Mouse (Mus musculus) right cerebral cortex, postnatal 4 days (tissue): ENCODE data around the gene Kifc5b.

ENCODE experiments used
- DNase-seq: peaks from one replicate; pipeline ENCODE4 v3.0.0-alpha.2; 2022

Gene Kifc5b

DNA sequence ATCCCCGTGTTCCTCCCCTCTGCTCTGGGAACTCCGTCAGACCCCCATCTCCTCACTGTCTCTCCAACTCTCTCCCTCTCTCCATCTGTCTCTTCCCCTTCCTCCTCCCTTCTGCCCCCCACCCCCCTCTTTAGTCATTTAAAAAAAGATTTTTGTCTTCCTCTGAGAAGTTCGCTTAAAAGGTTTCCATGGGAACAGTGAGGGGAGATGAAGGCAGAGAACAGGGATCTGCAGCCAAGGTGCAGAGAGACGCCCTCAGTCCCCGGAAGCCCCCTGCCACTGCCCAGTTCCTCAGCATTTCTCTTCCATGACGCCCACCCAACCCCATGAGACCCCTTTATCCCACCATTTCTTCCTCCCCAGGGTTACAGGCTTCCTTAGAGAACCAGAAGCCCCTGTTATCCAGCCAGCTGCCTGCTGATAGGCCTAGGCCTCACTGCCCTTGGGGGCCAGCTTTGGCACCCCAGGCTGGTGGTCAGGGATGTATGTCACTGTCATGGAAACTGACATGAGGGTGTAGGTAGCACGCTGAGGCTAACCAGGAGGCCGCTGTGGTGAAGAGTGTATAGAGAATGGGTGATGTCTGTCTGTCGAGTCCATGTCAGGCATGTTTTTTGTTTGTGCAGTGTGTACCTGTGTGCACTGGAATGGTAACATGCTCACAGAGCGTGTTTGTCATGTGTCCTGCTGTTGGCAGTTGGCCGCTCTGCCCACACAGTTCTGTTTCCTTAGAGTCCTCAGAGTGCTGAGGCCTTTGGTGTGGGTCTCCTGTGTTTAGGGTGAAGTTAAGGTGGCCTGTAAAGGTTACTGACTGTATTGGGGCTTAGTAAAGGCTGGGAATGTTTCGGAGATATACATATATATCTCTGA, 30.6 kb downstream of the Kifc5b start:
- peak; percentile 29 for DNase-seq

DNA sequence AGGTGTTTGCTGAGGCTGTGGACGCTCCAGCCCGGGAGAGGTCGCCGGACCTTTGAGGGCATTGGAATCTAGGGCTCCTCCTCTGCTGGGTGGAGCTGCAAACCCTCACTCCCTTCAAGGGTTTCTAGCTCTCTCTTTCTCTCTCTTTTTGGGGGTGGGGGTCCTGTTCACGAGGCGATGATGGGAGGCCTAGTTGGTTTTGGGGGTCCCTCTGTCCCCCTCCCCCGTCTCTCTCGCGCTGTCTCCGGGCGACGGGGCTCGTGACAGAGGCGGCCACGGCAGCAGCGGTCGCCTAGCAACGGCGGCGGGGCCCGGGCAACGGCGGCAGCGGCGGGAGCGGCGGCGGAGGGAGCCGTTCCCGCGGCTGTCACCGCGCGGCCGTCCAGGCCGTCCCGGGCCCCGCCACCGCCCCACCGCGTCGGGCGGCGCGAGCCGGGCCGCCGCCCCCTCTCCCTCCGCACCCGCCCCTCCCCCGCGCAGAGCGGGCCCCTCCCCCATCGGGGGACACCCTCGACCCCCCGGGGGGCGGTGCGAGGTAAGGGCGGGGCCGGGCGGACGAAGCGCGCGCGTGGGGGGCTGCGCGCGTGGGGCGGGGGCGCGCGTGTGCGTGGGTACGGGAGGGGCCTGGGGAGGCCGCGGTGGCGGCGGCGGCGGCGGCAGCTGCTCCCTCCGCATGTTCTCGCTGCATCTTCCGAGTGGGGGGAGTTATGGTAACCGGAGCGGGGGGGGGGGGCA, 31.6 kb downstream of the Kifc5b start:
- peak; percentile 71 for DNase-seq

DNA sequence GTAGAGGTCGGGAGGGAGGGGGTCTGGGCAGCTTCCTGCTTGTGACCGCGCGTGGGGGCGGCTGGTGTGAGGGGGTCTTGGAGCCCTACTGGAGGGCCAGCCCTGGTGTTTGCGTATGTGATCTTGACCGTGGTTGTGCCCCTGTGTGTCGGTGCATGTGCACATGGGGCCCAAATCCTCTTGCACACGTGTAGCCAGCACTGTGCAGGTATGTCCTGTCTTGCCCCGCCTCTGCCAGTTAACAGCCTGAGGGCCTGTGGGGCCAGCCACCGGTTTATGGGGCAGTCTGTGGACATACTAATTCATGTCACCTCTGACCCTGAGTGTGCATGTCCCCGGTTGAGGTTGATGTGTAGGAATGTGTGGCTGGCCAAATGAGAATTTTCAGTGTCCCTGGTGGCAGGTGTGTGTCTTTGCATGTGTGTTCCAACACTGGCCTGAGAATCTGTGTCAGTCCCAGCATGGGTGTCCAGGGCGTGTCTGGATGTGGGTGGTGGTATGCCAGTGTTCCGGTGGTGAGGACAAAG, 32.2 kb downstream of the Kifc5b start:
- no peak for DNase-seq

DNA sequence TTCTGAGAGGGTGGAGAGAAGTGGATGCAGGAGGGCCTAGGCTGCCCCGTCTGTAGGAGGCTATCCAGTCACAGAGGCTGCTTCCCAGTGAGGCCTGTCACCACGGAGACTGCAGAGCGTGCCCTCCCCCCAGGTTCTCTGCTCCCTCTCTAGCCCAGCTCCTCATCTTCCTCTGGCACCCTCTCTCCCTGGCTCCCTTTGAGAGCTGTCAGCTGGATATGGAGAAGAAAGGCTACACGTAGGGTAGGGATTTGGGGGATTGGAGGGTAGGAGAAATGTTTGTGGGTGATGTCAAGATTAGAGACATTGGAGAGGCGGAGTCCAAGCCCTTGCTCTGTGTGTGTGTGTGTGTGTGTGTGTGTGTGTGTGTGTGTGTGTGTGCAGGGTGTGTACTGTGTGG, 33.0 kb downstream of the Kifc5b start:
- no peak for DNase-seq

DNA sequence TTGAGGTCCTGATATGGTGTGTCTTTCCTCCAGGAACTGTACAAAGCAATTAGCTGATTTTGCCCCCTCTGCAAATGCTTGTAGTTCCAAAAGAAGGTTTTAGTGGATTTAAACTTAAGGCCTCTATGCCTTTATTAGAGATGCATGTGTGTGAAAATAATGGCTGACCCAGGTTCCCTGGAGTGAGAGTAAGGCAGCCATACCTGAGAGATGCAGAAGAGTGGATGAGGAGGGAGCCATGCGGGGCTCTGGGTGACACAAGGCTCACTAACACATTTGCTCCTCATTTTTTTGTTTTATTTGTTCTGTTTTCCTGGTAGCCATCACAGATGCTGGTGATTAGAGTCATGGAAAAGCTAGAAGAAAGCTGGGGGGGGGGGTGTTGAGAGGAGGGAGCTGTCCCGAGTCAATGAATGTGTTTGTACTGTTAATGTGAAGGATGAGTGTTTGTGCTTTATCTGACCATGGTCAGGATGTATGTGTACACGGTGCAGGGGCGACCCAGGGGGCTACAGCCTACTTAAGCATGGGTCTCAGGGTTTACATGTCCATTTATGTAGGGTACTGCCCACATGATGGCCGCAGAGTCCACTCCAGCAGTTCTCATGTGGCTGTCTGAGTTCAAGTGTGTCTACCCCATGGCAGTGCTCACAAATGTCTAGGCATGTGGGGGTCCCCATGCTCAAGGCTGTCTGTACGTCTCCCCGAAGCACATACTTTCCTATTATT, 33.8 kb downstream of the Kifc5b start:
- no peak for DNase-seq

DNA sequence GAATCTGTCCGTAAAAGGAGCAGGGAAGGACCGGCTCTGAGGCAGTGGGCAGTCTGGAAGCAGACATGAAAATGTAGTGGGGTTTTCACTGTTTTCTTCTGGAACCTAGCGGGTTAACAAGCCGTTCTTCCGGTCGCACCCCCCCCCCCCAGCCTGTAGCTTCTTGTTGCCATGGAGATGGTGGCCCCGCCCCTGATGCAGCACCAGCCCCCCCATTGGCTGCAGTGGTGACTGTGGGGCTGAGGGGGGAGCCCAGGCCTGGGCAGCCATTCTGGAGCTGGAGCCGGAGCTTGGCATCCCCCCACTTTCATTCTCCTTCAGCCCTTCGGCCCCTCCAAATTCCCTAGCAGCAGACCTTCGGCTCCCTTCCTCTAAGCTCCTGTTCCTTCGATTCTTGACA, 34.5 kb downstream of the Kifc5b start:
- DNase-seq: peak; percentile 88

DNA sequence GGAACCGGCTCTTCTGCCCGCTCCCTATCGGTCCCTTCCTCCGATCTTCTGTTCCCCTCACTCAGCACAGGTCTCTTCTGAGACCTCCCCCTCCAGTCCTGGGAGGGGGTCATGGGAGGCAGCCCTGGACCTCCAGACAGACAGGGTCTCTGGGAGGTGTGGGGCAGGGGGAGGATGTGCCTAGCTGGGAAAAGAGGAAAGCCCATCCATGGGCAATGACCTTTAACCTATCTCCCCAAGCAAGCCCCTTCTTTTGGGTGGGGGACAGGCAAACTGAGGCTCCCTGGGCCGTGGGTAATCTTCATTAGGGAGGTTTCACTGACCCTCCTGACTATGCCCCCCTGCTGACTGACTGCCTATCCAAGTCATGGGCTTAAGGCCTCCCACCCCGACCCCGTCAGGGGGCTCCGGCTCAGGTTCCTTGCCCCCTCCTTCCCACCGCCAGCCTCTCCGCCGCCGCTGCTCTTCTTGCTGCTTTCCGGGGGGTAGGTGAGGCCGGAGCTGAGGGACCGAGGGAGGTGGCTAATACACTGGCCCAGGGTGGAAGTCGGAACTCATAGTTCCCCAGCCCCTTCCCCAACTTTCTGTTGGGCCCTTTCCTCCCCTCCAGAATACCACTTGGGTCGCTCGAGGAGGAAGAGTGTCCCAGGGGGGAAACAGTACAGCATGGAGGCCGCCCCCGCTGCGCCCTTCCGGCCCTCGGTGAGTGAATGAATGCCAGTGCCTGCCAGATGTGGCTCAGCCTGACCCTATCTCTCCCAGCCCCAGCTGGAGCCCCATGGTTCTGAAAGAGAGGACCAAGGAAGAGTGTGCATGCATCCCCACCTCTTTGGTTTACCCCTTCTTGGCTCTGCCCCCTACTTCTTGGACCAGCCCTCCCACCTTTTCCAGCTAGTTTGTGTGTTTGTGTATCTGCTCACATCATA, 35.3 kb downstream of the Kifc5b start:
- DNase-seq: no peak

DNA sequence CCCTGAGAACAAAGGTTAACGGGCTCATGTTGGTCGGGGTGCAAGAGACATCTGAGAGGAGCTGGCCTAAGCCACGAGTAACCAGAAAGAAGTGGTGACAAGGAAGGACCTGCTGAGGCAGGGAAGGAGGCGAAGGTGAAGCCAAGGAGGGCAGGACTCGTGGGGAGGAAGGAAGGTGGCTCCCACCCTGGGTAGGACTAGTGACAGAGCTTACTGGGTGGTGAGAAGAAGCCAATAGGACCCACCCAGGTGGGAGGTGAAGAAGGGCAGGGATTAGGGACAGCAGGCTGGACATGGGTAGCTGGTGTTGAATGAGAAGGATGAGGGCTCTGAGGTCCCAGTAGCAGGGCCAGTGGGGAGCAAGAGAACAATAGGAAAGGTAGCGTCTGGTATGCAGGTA, 36.3 kb downstream of the Kifc5b start:
- no peak for DNase-seq

DNA sequence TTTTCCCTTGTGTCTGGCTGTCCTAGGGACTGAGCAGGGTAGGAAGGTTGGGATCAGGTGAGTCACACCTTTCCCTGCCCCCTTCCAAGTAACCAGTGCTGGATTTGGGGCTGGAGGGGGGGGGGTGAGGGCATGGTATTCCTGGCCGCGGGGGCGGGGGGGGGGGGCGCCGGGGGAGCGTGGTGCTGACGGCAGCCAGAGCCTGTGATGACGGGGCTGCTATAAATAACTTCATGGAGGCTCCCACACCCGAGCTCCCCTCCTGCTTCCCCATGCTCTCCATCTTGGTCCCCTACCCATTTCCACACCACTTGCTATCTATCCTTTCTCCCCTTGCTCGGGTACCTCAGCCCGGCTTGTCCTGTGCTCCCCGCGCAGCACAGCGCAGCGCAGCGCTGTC, 36.8 kb downstream of the Kifc5b start:
- DNase-seq: no peak

DNA sequence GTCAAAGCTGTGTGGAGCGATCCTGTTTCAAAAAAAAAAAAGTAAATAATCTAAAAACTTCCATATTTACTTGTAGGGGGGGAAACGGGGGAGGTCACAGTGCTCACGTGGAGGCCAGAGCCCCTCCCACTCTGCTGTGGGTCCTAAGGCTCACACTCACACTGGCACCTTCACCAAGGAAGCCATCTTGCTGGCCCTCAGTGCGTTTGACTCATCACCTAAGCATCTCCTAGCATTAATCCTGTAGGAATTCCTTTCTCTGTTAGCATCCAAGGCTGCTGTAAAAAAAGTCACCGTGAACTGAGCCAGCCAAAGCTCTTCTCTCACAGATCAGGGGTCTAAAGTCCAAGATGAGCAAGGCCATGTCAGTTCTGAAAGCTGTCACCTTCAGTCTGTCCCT, 39.4 kb downstream of the Kifc5b start:
- DNase-seq: no peak

DNA sequence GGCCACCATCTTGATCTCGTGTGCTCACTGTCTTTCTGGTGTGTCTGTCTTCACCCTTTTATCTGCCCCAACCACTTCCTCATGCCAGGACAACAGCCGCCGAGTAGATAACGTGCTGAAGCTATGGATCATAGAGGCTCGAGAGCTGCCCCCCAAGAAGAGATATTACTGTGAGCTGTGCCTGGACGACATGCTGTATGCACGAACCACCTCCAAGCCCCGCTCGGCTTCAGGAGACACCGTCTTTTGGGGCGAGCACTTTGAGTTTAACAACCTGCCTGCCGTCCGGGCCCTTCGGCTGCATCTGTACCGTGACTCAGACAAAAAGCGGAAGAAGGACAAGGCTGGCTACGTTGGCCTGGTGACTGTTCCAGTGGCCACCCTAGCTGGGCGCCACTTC, 40.0 kb downstream of the Kifc5b start:
- no peak for DNase-seq

DNA sequence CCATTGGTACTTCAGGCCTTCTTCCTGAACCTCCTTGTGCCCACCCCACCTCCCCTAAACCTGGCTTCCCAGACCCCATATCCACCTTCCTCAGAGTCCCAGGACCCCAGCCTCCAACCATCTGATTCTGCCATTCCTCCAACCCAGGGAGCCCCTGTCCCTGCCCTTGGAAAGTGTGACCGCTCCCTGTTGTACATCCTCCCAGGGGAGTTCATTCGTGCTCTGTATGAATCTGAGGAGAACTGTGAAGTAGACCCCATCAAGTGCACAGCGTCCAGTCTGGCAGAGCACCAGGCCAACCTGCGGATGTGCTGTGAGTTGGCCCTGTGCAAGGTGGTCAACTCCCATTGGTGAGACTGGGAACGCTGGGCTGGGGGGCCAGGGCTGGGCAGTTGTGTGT, 41.0 kb downstream of the Kifc5b start:
- DNase-seq: peak; percentile 5

DNA sequence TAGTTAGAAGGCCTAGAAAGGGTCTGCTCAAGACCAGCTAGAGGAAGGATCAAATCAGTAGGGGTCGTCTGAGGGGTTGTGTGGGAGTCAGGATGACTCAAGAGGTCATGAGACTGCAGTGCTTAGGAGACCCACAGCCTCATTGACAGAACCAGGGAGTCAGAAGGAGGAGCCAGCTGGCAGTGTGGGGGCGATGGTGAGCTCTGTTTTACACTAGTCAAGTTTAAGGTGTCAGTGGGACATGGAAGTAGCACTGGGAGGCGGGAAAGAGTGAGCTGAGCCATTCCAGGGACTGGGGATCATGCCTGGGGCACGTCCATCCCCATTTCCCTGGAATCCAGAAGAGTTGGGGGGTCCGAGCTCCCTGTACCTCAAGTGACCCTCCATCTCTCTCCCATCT, 42.0 kb downstream of the Kifc5b start:
- DNase-seq: peak; percentile 5

DNA sequence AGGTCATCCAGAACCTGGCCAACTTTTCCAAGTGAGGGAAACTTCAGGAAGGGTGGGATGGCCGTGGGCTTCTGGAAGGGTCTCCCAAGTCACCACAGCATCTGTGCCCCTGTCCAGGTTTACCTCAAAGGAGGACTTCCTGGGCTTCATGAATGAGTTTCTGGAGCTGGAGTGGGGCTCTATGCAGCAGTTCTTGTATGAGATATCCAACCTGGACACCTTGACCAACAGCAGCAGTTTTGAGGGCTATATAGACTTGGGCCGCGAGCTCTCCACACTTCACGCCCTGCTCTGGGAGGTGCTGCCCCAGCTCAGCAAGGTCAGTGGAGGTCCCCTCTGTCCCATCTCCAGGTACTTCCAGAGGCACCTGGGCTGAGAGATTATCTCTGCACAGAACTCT, 42.9 kb downstream of the Kifc5b start:
- DNase-seq: no peak

DNA sequence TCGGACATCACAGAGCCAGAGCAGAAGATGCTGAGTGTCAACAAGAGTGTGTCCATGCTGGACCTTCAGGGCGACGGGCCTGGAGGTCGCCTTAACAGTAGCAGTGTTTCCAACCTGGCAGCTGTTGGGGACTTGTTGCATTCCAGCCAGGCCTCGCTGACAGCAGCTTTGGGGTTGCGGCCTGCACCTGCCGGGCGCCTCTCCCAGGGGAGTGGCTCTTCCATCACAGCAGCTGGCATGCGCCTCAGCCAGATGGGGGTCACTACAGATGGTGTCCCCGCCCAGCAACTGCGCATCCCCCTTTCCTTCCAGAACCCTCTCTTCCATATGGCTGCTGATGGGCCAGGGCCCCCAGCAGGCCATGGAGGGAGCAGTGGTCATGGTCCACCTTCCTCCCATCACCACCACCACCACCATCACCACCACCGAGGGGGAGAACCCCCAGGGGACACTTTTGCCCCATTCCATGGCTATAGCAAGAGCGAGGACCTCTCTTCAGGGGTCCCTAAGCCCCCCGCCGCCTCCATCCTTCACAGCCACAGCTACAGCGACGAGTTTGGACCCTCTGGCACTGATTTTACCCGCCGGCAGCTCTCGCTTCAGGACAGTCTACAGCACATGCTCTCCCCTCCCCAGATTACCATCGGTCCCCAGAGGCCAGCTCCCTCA, 44.8 kb downstream of the Kifc5b start:
- DNase-seq: no peak

DNA sequence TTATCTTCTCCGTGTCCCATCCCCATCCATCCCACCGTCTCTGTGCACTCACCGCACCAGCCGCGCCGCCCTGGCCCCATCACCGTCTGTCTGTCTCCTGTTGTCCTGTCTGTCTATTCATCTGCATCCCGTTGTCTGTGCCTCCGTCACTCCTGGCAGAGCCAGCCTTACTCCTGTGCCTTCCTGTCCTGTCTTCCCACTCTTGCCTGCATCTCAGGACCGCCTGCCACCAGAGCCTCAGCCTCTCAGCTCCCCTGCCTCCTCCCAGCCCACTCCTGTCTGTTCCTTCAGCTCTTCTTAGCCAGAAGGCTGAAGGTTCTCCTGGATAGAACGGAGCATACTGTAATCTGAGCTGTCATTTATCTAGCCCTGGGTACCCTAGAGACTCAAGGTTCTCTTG, 50.1 kb downstream of the Kifc5b start:
- DNase-seq: no peak

DNA sequence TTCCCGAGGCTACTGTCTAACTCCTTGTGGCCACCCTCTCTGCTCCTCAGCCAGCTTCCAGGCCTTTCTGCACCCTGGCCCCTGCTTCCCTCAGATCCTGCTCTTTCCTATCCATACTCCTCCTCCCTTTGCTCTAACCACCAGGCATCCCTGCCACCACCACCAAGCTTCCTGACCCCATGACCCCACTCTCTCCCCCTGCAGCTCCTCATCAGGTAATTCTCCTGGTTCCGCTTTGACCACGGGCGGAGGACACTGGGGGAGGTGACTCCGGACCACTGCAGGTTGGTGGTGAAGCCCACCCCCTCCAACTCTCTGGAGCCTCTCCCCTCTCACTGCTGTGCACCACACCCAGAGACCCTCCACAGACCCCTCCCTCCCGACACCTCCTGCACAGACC, 50.6 kb downstream of the Kifc5b start:
- DNase-seq: no peak

DNA sequence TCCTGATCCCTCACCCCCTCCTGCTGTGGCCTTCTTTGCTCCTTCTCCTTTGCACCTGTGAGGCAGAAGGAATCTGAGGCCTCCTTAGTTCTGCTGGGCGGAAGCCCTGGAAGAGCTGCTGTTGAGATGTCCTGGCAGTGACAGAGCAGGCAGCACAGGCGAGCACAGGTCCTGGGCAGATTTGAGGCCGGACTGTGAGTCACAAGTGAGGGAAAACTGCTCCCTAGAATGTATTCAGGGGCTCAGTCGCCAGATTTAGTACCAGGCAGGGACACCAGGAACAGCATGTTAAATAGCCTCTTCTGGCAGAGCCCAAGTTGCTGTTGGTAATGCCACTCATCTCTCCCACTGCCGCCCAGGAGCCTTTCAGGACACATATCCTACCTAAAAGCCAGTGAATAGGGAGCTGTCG, 51.3 kb downstream of the Kifc5b start:
- DNase-seq: no peak

DNA sequence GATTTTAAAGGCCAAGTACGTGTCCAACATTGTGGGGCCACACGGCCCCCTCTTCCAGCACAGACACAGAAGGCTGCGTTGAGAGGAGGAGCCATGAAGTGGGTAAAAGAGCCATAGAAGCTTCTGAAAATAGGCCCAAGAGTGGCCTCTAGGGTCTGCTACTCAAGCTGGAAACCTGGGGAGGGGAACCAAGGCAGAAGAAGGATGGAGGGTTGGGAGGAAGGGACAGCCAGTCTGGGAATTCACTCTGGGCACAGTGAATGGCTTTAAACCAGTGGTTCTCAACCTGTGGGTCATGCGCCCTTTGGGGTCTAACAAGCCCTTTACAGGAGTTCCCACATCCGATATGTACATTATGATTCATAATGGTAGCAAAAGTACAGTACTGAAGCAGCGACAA, 52.4 kb downstream of the Kifc5b start:
- DNase-seq: no peak

DNA sequence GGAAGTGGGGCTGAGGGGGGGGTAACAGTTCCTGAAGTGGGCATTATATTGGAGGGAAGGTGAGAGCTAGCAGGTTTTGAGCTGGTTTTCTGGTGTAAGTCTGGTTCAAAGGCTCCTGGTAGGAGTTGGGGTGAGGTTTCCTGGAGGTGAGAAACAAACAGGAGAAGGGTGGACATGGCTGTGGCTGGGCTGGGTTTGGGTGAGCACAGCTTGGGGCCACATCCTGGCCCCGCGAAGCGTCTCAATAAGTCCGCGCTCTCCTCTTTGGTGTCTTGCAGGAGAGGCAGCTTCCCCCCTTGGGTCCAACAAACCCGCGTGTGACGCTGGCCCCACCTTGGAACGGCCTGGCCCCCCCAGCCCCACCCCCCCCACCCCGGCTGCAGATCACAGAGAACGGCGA, 53.3 kb downstream of the Kifc5b start:
- DNase-seq: no peak

DNA sequence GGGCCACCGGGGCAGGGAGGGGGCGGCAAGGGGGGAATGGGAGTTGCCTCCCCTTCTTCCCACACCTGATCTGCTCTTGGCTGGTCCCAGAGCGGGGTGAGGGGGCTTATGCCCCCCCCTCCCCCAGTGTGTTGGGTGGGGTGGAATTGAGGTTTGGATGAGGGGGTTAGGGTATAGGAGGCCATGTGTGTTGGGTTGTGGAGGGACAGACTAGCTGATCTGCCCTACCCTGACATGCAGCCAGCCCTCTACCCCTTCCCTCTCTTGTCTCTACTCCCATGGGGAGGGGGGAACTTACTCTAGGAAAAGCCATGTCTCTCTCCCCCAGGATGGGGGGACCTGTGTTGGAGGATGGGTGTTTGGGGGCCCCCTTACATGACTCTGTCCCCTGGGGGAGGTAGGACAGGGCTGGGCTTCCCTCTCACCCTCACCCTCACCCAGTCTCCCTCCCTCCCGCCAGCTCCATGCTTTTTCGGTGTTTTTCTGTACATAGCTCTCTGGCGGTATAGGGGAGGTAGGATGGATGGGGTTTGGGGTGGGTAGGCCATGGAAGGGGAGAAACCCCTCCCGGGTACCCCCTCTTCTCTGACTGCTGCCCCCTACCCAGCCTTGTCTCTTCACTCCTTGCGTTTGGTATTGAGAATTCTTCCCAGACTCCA, 54.5 kb downstream of the Kifc5b start:
- DNase-seq: no peak
